Mouse (Mus musculus): ENCODE measurements around the gene Neurl2. TPM values are rescaled to one million over a fixed set of nuclear protein-coding genes. Genes with fewer than 3 reads are reported as not detected.

The Neurl2 gene
- polyA plus RNA-seq, 1 experiment from 2014 or later: 4.5 TPM

GRCm38 (mm10) chr2:164825521-164825920 is 7.7 kb downstream of the Neurl2 start:
- peaks cover 19% of the 10 kb centered on the region for H3K36me3 ChIP-seq (ENCODE audit: control insufficient read depth, insufficient read depth, low read length)
- no peaks in the 10 kb centered on the region for H3K9me3 ChIP-seq (ENCODE audit: control insufficient read depth, low read length)
- H3K4me1 ChIP-seq (ENCODE audit: control insufficient read depth, insufficient read depth, low read length): peaks cover 9% of the 10 kb centered on the region; the same call in 1 of the 2 replicates
- H3K4me3 ChIP-seq (ENCODE audit: low read depth, low read length): no peak overlapping the region
- 97% methylated on average over 17 of the region's 17 CpGs for WGBS
- DNase-seq (ENCODE audit: low spot score, missing footprints) (no peak), ATAC-seq (ENCODE audit: low FRiP score) (no peak)
- H3K27ac ChIP-seq (ENCODE audit: low read depth, low read length): no peak overlapping the region
- no peaks in the 10 kb centered on the region for H3K27me3 ChIP-seq (ENCODE audit: control insufficient read depth, insufficient read depth, low read length)
- no peak overlapping the region for H3K4me2 ChIP-seq
- no peak overlapping the region for H3K9ac ChIP-seq (ENCODE audit: low read length)

GRCm38 (mm10) chr2:164823969-164824368 is 9.3 kb downstream of the Neurl2 start:
- Histone ChIP-seq H3K4me3 (ENCODE audit: low read depth, low read length) (no peak overlapping the region), H3K4me2 (no peak overlapping the region; the same call in 1 of the 2 replicates), H3K36me3 (ENCODE audit: control insufficient read depth, insufficient read depth, low read length) (peaks cover 19% of the 10 kb centered on the region), H3K9ac (ENCODE audit: low read length) (no peak overlapping the region), H3K27me3 (ENCODE audit: control insufficient read depth, insufficient read depth, low read length) (no peaks in the 10 kb centered on the region), H3K4me1 (ENCODE audit: control insufficient read depth, insufficient read depth, low read length) (peaks cover 9% of the 10 kb centered on the region; the same call in 1 of the 2 replicates), H3K9me3 (ENCODE audit: control insufficient read depth, low read length) (no peaks in the 10 kb centered on the region), H3K27ac (ENCODE audit: low read depth, low read length) (no peak overlapping the region)
- DNase-seq (ENCODE audit: low spot score, missing footprints) (no peak), ATAC-seq (ENCODE audit: low FRiP score) (no peak)
- WGBS: 88% methylated on average over 4 of the region's 4 CpGs

GRCm38 (mm10) chr2:164823181-164823585 is 10.1 kb downstream of the Neurl2 start:
- Histone ChIP-seq H3K36me3 (ENCODE audit: control insufficient read depth, insufficient read depth, low read length) (peaks cover 19% of the 10 kb centered on the region), H3K27ac (ENCODE audit: low read depth, low read length) (peak overlapping the region; percentile 71; the same call in 1 of the 2 replicates), H3K9me3 (ENCODE audit: control insufficient read depth, low read length) (no peaks in the 10 kb centered on the region), H3K4me2 (peak overlapping the region; percentile 65), H3K4me3 (ENCODE audit: low read depth, low read length) (peak overlapping the region; percentile 78), H3K27me3 (ENCODE audit: control insufficient read depth, insufficient read depth, low read length) (no peaks in the 10 kb centered on the region), H3K4me1 (ENCODE audit: control insufficient read depth, insufficient read depth, low read length) (peaks cover 9% of the 10 kb centered on the region; the same call in 1 of the 2 replicates), H3K9ac (ENCODE audit: low read length) (peak overlapping the region; percentile 83)
- WGBS: 3% methylated on average over 10 of the region's 10 CpGs
- peak; percentile 74 for ATAC-seq (ENCODE audit: low FRiP score)
- DNase-seq (ENCODE audit: low spot score, missing footprints): no peak

GRCm38 (mm10) chr2:164822636-164823165 is 10.6 kb downstream of the Neurl2 start, which contains the start of gene Zswim1:
Gene Zswim1 (plus strand): TSS chr2:164822686.
- H3K4me2 ChIP-seq: peak within 1 kb of the TSS; percentile 65
- H3K27me3 ChIP-seq (ENCODE audit: control insufficient read depth, insufficient read depth, low read length): no peaks in the 10 kb centered on the region
- WGBS: 1% methylated on average over 32 of the region's 32 CpGs
- H3K4me1 ChIP-seq (ENCODE audit: control insufficient read depth, insufficient read depth, low read length): peaks cover 9% of the 10 kb centered on the region; the same call in 1 of the 2 replicates
- H3K36me3 ChIP-seq (ENCODE audit: control insufficient read depth, insufficient read depth, low read length): peaks cover 18% of the 10 kb centered on the region
- no peaks in the 10 kb centered on the region for H3K9me3 ChIP-seq (ENCODE audit: control insufficient read depth, low read length)
- DNase-seq (ENCODE audit: low spot score, missing footprints) (peak; percentile 100), ATAC-seq (ENCODE audit: low FRiP score) (peak; percentile 99)
- peak within 1 kb of the TSS; percentile 78 for H3K4me3 ChIP-seq (ENCODE audit: low read depth, low read length)
- H3K9ac ChIP-seq (ENCODE audit: low read length): peak within 1 kb of the TSS; percentile 83
- peak within 1 kb of the TSS; percentile 71; the same call in 1 of the 2 replicates for H3K27ac ChIP-seq (ENCODE audit: low read depth, low read length)

- no peak overlapping the region for H3K4me2 ChIP-seq
- H3K9ac ChIP-seq (ENCODE audit: low read length): no peak overlapping the region
- ATAC-seq (ENCODE audit: low FRiP score) (no peak), DNase-seq (ENCODE audit: low spot score, missing footprints) (no peak)
- H3K4me3 ChIP-seq (ENCODE audit: low read depth, low read length): no peak overlapping the region
- WGBS: 87% methylated on average over 6 of the region's 6 CpGs
- no peaks in the 10 kb centered on the region for H3K27me3 ChIP-seq (ENCODE audit: control insufficient read depth, insufficient read depth, low read length)
- H3K4me1 ChIP-seq (ENCODE audit: control insufficient read depth, insufficient read depth, low read length): peaks cover 9% of the 10 kb centered on the region; the same call in 1 of the 2 replicates
- peaks cover 12% of the 10 kb centered on the region for H3K36me3 ChIP-seq (ENCODE audit: control insufficient read depth, insufficient read depth, low read length)
- no peak overlapping the region for H3K27ac ChIP-seq (ENCODE audit: low read depth, low read length)
- no peaks in the 10 kb centered on the region for H3K9me3 ChIP-seq (ENCODE audit: control insufficient read depth, low read length)
Observed at GRCm38 (mm10) chr2:164821060-164821459, 12.2 kb downstream of the Neurl2 start.

- no peak overlapping the region for H3K27ac ChIP-seq (ENCODE audit: low read depth, low read length)
- H3K4me3 ChIP-seq (ENCODE audit: low read depth, low read length): no peak overlapping the region
- H3K27me3 ChIP-seq (ENCODE audit: control insufficient read depth, insufficient read depth, low read length): no peaks in the 10 kb centered on the region
- no peak overlapping the region for H3K4me2 ChIP-seq
- DNase-seq (ENCODE audit: low spot score, missing footprints) (no peak), ATAC-seq (ENCODE audit: low FRiP score) (no peak)
- H3K36me3 ChIP-seq (ENCODE audit: control insufficient read depth, insufficient read depth, low read length): no peaks in the 10 kb centered on the region
- H3K4me1 ChIP-seq (ENCODE audit: control insufficient read depth, insufficient read depth, low read length): peaks cover 6% of the 10 kb centered on the region; the same call in 1 of the 2 replicates
- no peak overlapping the region for H3K9ac ChIP-seq (ENCODE audit: low read length)
- WGBS: 77% methylated on average over 5 of the region's 5 CpGs
- no peaks in the 10 kb centered on the region for H3K9me3 ChIP-seq (ENCODE audit: control insufficient read depth, low read length)
Observed at GRCm38 (mm10) chr2:164817703-164818102, 15.6 kb downstream of the Neurl2 start.

GRCm38 (mm10) chr2:164817206-164817605 is 16.1 kb downstream of the Neurl2 start:
- Histone ChIP-seq H3K4me1 (ENCODE audit: control insufficient read depth, insufficient read depth, low read length) (peaks cover 2% of the 10 kb centered on the region; the same call in 1 of the 2 replicates), H3K9ac (ENCODE audit: low read length) (no peak overlapping the region), H3K4me3 (ENCODE audit: low read depth, low read length) (no peak overlapping the region), H3K4me2 (no peak overlapping the region), H3K36me3 (ENCODE audit: control insufficient read depth, insufficient read depth, low read length) (no peaks in the 10 kb centered on the region), H3K27ac (ENCODE audit: low read depth, low read length) (no peak overlapping the region), H3K9me3 (ENCODE audit: control insufficient read depth, low read length) (no peaks in the 10 kb centered on the region), H3K27me3 (ENCODE audit: control insufficient read depth, insufficient read depth, low read length) (no peaks in the 10 kb centered on the region)
- ATAC-seq (ENCODE audit: low FRiP score) (no peak), DNase-seq (ENCODE audit: low spot score, missing footprints) (no peak)
- 83% methylated on average over 6 of the region's 6 CpGs for WGBS

- Histone ChIP-seq H3K4me1 (ENCODE audit: control insufficient read depth, insufficient read depth, low read length) (no peaks in the 10 kb centered on the region), H3K27me3 (ENCODE audit: control insufficient read depth, insufficient read depth, low read length) (no peaks in the 10 kb centered on the region), H3K36me3 (ENCODE audit: control insufficient read depth, insufficient read depth, low read length) (no peaks in the 10 kb centered on the region), H3K9ac (ENCODE audit: low read length) (no peak overlapping the region), H3K4me2 (no peak overlapping the region), H3K4me3 (ENCODE audit: low read depth, low read length) (no peak overlapping the region), H3K9me3 (ENCODE audit: control insufficient read depth, low read length) (no peaks in the 10 kb centered on the region), H3K27ac (ENCODE audit: low read depth, low read length) (no peak overlapping the region)
- no peak for DNase-seq (ENCODE audit: low spot score, missing footprints)
- ATAC-seq (ENCODE audit: low FRiP score): no peak
- WGBS: 92% methylated on average over 8 of the region's 8 CpGs
Observed at GRCm38 (mm10) chr2:164815821-164816220, 17.4 kb downstream of the Neurl2 start.

GRCm38 (mm10) chr2:164815348-164815747 is 17.9 kb downstream of the Neurl2 start:
- 89% methylated on average over 5 of the region's 5 CpGs for WGBS
- H3K27me3 ChIP-seq (ENCODE audit: control insufficient read depth, insufficient read depth, low read length): no peaks in the 10 kb centered on the region
- no peaks in the 10 kb centered on the region for H3K9me3 ChIP-seq (ENCODE audit: control insufficient read depth, low read length)
- no peaks in the 10 kb centered on the region for H3K4me1 ChIP-seq (ENCODE audit: control insufficient read depth, insufficient read depth, low read length)
- H3K36me3 ChIP-seq (ENCODE audit: control insufficient read depth, insufficient read depth, low read length): no peaks in the 10 kb centered on the region
- no peak overlapping the region for H3K27ac ChIP-seq (ENCODE audit: low read depth, low read length)
- H3K4me3 ChIP-seq (ENCODE audit: low read depth, low read length): no peak overlapping the region
- no peak for ATAC-seq (ENCODE audit: low FRiP score)
- no peak for DNase-seq (ENCODE audit: low spot score, missing footprints)
- H3K4me2 ChIP-seq: no peak overlapping the region
- H3K9ac ChIP-seq (ENCODE audit: low read length): no peak overlapping the region

All from midbrain, embryonic 11.5 days (tissue).